Mouse (Mus musculus) liver, adult (tissue): ENCODE measurements around the gene Slc37a2.
A peak's percentile ranks its signal among the peaks of the same experiment; 100 is the strongest.

Experiments
- GATA4 ChIP-seq: IDR thresholded peaks from 2 replicates; pipeline ENCODE4 v1.6.1; 2014; ENCODE audit warnings: mild to moderate bottlenecking, low read length; ENCODE audit not compliant: insufficient replicate concordance

Gene Slc37a2

GRCm38 (mm10) chr9:37255149-37255888 lies at the start of gene Slc37a2:
Slc37a2 (minus strand) TSS chr9:37255738.
- TF ChIP-seq GATA4 = 0 out of 2 replicates have a peak, but pooled peaks have one; percentile 9

- no peak for TF ChIP-seq GATA4
These were observed 46.2 kb upstream of the Slc37a2 start for GRCm38 (mm10) chr9:37301720-37302119.

GRCm38 (mm10) chr9:37295586-37295985 lies 40.0 kb upstream of the Slc37a2 start:
- no peak for TF ChIP-seq GATA4

DNA sequence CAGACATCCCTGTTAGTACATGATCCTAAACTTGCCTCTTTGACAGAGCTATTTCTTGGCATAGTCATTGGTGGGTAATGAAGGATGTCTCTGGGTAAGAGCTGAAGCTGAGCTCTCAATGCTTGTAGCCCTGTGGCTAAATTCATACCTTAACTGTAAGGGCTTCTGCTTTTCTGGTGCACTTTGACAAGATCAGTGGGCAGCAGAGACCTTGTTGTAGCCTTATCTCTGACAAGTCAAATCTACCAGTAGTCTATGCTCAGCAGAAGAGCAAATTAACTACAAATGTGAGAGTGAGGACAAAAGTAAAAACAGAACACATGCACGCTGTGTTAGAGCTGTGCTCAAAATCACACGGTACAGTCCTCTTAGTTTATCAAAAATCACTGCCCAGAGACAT lies 11.1 kb upstream of the Slc37a2 start:
- TF ChIP-seq GATA4 = no peak

GRCm38 (mm10) chr9:37255889-37256225 lies 319 bp upstream of the Slc37a2 start:
- TF ChIP-seq GATA4 = no peak

DNA sequence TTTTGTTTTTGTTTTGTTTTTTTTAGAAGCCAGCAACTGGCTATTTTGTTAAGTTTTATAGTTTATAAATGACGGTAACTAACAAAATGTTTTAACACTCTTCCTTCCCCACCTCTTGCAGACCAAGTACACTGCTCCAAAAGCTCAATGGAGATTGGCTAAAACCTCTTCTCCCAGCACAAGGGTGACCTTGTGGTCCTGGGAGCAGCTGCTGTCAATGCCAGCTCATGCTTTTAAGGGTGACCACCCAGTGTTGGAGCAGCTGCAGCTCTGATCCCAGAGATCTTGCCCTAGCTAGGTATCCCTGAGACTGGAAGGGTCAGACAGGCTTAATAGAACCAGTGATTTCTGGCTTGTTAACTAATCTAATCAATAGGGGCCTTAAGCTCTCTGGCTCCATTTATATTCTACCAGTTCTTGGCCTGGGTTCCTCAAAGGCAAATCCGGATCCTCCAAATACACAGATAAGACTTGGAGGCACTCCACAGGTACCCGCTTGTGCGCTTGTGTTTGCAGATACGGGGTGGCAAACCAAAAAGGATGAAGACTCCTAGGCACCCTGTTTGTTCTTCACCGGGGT lies 917 bp downstream of the Slc37a2 start:
- no peak for TF ChIP-seq GATA4

GRCm38 (mm10) chr9:37250631-37251030 lies 4.9 kb downstream of the Slc37a2 start:
- no peak for TF ChIP-seq GATA4

GRCm38 (mm10) chr9:37249976-37250375 lies 5.6 kb downstream of the Slc37a2 start:
- no peak for TF ChIP-seq GATA4

DNA sequence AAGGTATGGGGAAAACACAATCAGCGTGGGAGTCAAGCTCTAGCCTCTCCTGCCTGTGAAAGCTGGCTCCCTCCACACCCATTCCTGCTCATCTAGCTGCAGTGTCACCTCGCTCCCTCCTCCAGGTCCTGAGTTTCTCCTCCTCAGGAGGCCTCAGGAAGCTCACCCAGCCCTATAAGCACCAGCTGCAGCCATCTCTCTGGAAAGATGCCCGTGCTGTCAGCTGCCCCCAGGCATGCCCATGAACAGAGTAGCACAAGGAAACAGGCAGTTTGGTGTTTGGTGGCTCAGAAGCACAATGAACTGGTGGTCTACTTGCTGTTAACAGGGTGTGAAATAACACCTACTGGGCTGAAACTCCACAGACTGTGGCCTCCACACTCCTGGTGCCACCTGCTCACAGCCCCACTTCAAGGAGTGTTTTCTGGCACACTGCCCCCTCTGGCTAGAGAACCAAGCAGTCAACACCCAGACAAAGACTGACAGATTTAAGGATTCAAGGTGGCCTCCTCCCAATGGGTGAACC lies 7.1 kb downstream of the Slc37a2 start:
- no peak for TF ChIP-seq GATA4

- TF ChIP-seq GATA4 = no peak
These were observed 8.1 kb downstream of the Slc37a2 start for GRCm38 (mm10) chr9:37247429-37247828.

DNA sequence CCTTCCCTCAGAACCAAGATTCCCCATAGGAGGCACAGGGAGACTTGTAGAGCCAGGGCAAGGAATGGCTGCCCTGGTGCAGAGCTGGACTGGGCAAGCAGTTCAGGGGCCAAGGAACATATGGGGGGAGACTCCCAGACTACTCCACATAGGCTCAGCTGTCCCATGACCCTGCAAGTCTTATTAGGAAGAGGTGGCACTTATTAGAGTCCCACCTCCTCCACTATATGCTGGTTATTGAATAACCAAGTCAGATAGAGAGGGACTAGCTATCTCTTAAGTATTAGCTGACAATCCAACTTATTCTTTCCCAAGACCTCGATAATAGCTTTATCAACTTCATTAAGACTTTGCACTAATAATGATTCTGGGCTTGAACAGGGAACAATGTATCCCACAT lies 9.7 kb downstream of the Slc37a2 start:
- TF ChIP-seq GATA4 = no peak

DNA sequence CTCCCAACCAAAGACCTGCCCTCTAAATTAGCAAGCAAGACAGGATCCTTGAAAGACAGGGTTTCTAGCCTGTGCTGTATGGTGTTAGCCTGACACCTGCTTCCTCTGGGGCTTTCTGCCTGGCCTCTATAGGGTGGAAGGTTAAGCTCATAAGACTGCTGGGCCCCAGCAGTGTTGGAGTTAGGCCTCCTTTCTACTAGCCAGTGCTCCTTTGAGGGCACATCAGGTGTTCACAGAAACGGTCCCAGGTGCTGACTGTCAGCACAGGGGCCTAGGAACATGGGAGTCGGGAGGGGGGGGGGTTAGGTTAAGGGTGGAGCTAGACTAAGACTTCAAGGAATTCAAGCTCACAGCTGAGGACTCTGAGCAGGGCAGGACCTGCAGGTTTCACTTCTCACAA lies 10.1 kb downstream of the Slc37a2 start:
- TF ChIP-seq GATA4 = no peak

- no peak for TF ChIP-seq GATA4
These were observed 10.9 kb downstream of the Slc37a2 start for GRCm38 (mm10) chr9:37244600-37244999.

DNA sequence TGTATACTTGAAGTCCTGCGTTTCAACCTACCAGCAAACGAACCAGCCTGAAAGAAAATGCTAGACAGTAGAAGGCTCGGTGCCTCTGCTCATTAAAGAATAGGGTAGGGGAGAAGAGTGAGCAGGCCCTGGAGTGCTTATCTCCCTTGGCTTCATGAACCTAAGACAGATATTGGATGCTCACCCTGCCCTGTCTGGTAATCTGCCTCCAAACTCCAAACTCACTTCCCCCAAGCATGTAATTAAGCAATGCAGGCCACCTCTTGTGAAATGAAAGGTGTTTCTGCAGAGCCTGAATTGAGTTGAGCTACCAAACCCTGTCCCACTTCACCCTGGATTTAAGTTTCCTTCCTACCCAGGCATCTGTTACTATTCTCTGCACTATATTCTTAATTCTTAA lies 12.8 kb downstream of the Slc37a2 start:
- no peak for TF ChIP-seq GATA4

DNA sequence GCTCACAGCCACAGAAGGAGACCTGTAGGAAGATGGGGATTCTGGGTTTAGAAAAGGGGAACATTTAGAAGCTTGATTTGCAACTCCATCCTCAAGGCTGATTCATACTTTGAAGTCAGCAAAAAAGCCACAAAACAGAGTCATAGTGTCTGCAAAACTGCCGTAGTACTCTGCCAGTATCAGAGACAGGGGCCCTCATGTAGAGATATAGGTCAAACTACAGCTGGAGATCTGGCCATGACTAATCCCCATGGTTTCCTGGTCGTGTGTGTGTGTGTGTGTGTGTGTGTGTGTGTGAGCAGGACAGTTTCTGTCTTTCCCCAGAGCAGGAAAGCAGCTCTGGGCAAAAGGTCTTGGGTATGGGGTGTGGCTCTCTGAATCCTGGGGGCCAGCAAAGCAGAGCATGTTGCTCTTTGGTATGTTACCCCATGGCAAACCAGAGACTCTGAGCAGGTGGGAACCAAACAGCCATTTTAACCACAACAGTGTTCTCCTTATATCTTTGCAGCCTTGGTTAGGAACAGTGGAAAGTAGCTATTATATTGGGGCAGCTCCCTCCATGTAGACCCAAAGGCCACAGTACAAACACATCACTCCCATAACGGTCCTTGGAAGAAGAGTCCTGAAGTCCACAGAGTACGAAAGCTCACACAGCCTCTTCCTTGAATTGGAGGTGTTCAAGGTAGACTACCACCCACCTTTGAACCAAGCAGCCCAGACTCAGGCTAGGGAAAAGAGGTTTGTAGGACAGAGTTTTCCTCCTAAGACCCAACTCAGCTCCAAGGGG lies 19.4 kb downstream of the Slc37a2 start:
- no peak for TF ChIP-seq GATA4
